Mouse (Mus musculus): ENCODE data around the gene Cadps2.

Gene Cadps2

GRCm38 (mm10) chr6:23839009-23839811 lies at the start of gene Cadps2:
Cadps2 (minus strand) TSS chr6:23839421.
- DNase-seq (ENCODE audit: extremely low spot score, low spot score), result peak; percentile 74

- peak; percentile 29 for DNase-seq (ENCODE audit: extremely low spot score, low spot score)
Observed at GRCm38 (mm10) chr6:23886418-23886817, 47.2 kb upstream of the Cadps2 start.

- DNase-seq (ENCODE audit: extremely low spot score, low spot score), result no peak
Observed at GRCm38 (mm10) chr6:23876765-23877408, 37.7 kb upstream of the Cadps2 start.

- DNase-seq (ENCODE audit: extremely low spot score, low spot score), result no peak
Observed at GRCm38 (mm10) chr6:23876363-23876762, 37.1 kb upstream of the Cadps2 start.

GRCm38 (mm10) chr6:23873812-23874211 lies 34.6 kb upstream of the Cadps2 start:
- DNase-seq (ENCODE audit: extremely low spot score, low spot score), result no peak

- no peak for DNase-seq (ENCODE audit: extremely low spot score, low spot score)
Observed at GRCm38 (mm10) chr6:23873231-23873630, 34.0 kb upstream of the Cadps2 start.

- DNase-seq (ENCODE audit: extremely low spot score, low spot score), result no peak
Observed at GRCm38 (mm10) chr6:23869971-23870370, 30.8 kb upstream of the Cadps2 start.

- no peak for DNase-seq (ENCODE audit: extremely low spot score, low spot score)
Observed at GRCm38 (mm10) chr6:23866298-23866697, 27.1 kb upstream of the Cadps2 start.

- no peak for DNase-seq (ENCODE audit: extremely low spot score, low spot score)
Observed at GRCm38 (mm10) chr6:23853464-23853863, 14.2 kb upstream of the Cadps2 start.

GRCm38 (mm10) chr6:23840001-23840400 lies 780 bp upstream of the Cadps2 start:
- DNase-seq (ENCODE audit: extremely low spot score, low spot score), result no peak

GRCm38 (mm10) chr6:23838401-23839008 lies 716 bp downstream of the Cadps2 start:
- DNase-seq (ENCODE audit: extremely low spot score, low spot score), result no peak

GRCm38 (mm10) chr6:23837631-23838030 lies 1.6 kb downstream of the Cadps2 start:
- DNase-seq (ENCODE audit: extremely low spot score, low spot score), result no peak

- no peak for DNase-seq (ENCODE audit: extremely low spot score, low spot score)
Observed at GRCm38 (mm10) chr6:23837127-23837526, 2.1 kb downstream of the Cadps2 start.

- no peak for DNase-seq (ENCODE audit: extremely low spot score, low spot score)
Observed at GRCm38 (mm10) chr6:23836694-23837093, 2.5 kb downstream of the Cadps2 start.

- no peak for DNase-seq (ENCODE audit: extremely low spot score, low spot score)
Observed at GRCm38 (mm10) chr6:23835552-23835951, 3.7 kb downstream of the Cadps2 start.

- no peak for DNase-seq (ENCODE audit: extremely low spot score, low spot score)
Observed at GRCm38 (mm10) chr6:23830741-23831140, 8.5 kb downstream of the Cadps2 start.

GRCm38 (mm10) chr6:23829338-23829737 lies 9.9 kb downstream of the Cadps2 start:
- no peak for DNase-seq (ENCODE audit: extremely low spot score, low spot score)

GRCm38 (mm10) chr6:23821819-23822218 lies 17.4 kb downstream of the Cadps2 start:
- no peak for DNase-seq (ENCODE audit: extremely low spot score, low spot score)

GRCm38 (mm10) chr6:23810087-23810486 lies 29.1 kb downstream of the Cadps2 start:
- no peak for DNase-seq (ENCODE audit: extremely low spot score, low spot score)

GRCm38 (mm10) chr6:23809344-23809743 lies 29.9 kb downstream of the Cadps2 start:
- no peak for DNase-seq (ENCODE audit: extremely low spot score, low spot score)

- DNase-seq (ENCODE audit: extremely low spot score, low spot score), result no peak
Observed at GRCm38 (mm10) chr6:23805333-23805732, 33.9 kb downstream of the Cadps2 start.

GRCm38 (mm10) chr6:23791822-23792221 lies 47.4 kb downstream of the Cadps2 start:
- DNase-seq (ENCODE audit: extremely low spot score, low spot score), result no peak

All from neural tube, embryonic 10.5 days (tissue).